Mouse (Mus musculus) spleen, adult 2 months (tissue): ENCODE results near the gene Thada.

ENCODE experiments used
- CTCF ChIP-seq: fragments of 200-500 bp; IDR thresholded peaks from 2 replicates; pipeline ENCODE4 v1.5.1; 2011; ENCODE audit warnings: mild to moderate bottlenecking, inconsistent platforms; ENCODE audit not compliant: insufficient read depth, insufficient read length, insufficient replicate concordance; ENCODE audit errors: extremely low read depth
- POLR2A ChIP-seq: fragments of 200-500 bp; IDR thresholded peaks from 2 replicates; pipeline ENCODE4 v1.6.1; 2011; ENCODE audit warnings: low read depth, low read length, inconsistent platforms

DNA sequence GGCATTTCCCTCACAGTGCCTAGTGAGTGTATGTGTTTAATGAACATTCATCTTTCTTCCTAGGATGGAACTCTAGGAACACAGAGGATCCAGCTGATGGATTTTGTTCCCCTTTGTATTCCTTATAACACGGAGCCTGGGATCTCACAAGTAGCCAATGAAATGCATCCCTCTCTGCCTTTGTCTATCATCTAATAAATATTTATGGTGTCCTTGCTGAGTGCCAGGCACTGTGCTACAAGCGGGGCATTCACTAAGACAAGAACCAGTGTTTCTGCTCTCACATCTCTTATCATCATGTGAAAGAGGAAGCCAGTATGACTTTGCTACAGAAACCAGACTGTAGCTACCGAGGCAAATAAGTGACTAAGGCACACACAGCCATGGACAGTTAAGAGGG lies 42.7 kb upstream of the Thada start:
- TF ChIP-seq CTCF (no peak), POLR2A (no peak)
